Mouse (Mus musculus) forebrain, embryonic 16.5 days (tissue): Measurements from ENCODE around the gene Lrrc59. TPM values are rescaled to one million over a fixed set of nuclear protein-coding genes. Genes with fewer than 3 reads are reported as not detected.
"Not testable (repeated sequence)": the region's sequence is repeated elsewhere in the genome, so short reads cannot be mapped to it uniquely, and the experiment has no call there.

Experiments used
- ATAC-seq: fragments of 200-750 bp; cut with Nextera tagmentation; 2 replicates; pipeline ENCODE4 v1.8.0; 2017; ENCODE audit warnings: mild to moderate bottlenecking, moderate library complexity
- H3K27ac ChIP-seq: fragments of 300-500 bp; sonication (generic); 2 replicates; pipeline ENCODE4 v1.5.1; 2014; ENCODE audit warnings: low read length, control low read depth
- H3K27me3 ChIP-seq: fragments of 300-500 bp; sonication (generic); replicated peaks from 2 replicates; pipeline ENCODE4 v1.6.1; 2014; ENCODE audit warnings: low read length; ENCODE audit not compliant: control insufficient read depth, insufficient read depth
- H3K36me3 ChIP-seq: fragments of 300-500 bp; sonication (generic); 2 replicates; pipeline ENCODE4 v1.6.1; 2014; ENCODE audit not compliant: control insufficient read depth, insufficient read depth
- H3K4me1 ChIP-seq: fragments of 300-500 bp; sonication (generic); replicated peaks from 2 replicates; pipeline ENCODE4 v1.6.1; 2014; ENCODE audit warnings: low read length; ENCODE audit not compliant: control insufficient read depth, insufficient read depth
- H3K4me2 ChIP-seq: fragments of 300-500 bp; sonication (generic); 2 replicates; pipeline ENCODE4 v1.6.1; 2014; ENCODE audit warnings: mild to moderate bottlenecking, low read length, control low read depth
- H3K4me3 ChIP-seq: fragments of 300-500 bp; sonication (generic); replicated peaks from 2 replicates; pipeline ENCODE4 v1.5.1; 2014; ENCODE audit warnings: mild to moderate bottlenecking, low read length, control low read depth
- H3K9ac ChIP-seq: fragments of 300-500 bp; sonication (generic); replicated peaks from 2 replicates; pipeline ENCODE4 v1.6.1; 2014; ENCODE audit warnings: low read depth, low read length, control low read depth
- H3K9me3 ChIP-seq: fragments of 300-500 bp; sonication (generic); 2 replicates; pipeline ENCODE4 v1.6.1; 2016; ENCODE audit warnings: low read length; ENCODE audit not compliant: control insufficient read depth
- WGBS: fragments of 180-500 bp; shearing (Covaris S2); extraction: QIAGEN DNeasy Blood & Tissue Kit; methylation state at CpG from one replicate; pipeline ENCODE4 v1.1.7; 2014; 5-methylcytosine and 5-hydroxymethylcytosine counted together
- polyA plus RNA-seq: library from polyadenylated mRNA; unstranded; fragments of >200 nt; fragmentation: Nextera tagmentation; extraction: Ambion mirVana; gene quantifications from 2 replicates; pipeline ENCODE4 v1.2.1, GENCODE M21; 2015

Gene Lrrc59
- polyA plus RNA-seq, 1 experiment from 2014 or later, result 162 TPM

DNA sequence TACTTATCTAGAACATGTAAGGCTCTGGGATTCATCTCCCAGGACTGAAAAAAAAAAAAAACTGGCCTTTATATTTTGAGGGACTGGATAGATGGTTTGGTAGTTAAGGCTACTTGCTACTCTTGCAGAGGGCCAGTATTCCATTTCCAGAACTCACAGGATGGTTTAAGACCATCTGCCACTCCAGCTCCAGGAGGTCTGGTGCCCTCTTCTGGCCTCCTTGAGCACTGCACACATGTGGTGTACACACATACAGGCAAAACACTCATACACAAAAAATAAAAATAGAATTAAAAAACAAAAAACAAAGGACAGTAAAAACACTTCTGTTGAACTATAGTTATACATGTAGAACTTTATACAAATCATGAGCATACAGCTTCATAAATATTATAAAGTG is 51.1 kb downstream of the Lrrc59 start:
- H3K4me3 ChIP-seq, result no peak overlapping the region
- H3K27me3 ChIP-seq, result no peaks in the 10 kb centered on the region
- no peak overlapping the region for H3K9ac ChIP-seq
- no peak for ATAC-seq
- no peaks in the 10 kb centered on the region for H3K9me3 ChIP-seq
- H3K27ac ChIP-seq, result no peak overlapping the region
- peaks cover 17% of the 10 kb centered on the region for H3K4me1 ChIP-seq
- no peak overlapping the region for H3K4me2 ChIP-seq
- no peaks in the 10 kb centered on the region for H3K36me3 ChIP-seq

GRCm38 (mm10) chr11:94681640-94682039 is 52.1 kb downstream of the Lrrc59 start:
- Histone ChIP-seq H3K27ac (no peak overlapping the region), H3K36me3 (no peaks in the 10 kb centered on the region), H3K4me3 (no peak overlapping the region), H3K27me3 (no peaks in the 10 kb centered on the region), H3K9ac (no peak overlapping the region), H3K4me2 (no peak overlapping the region), H3K4me1 (peaks cover 7% of the 10 kb centered on the region), H3K9me3 (no peaks in the 10 kb centered on the region)
- WGBS, result 86% methylated on average over 4 of the region's 4 CpGs
- ATAC-seq, result no peak

- Histone ChIP-seq H3K4me1 (peaks cover 6% of the 10 kb centered on the region), H3K36me3 (no peaks in the 10 kb centered on the region), H3K4me3 (no peak overlapping the region), H3K27me3 (no peaks in the 10 kb centered on the region), H3K9ac (no peak overlapping the region), H3K4me2 (no peak overlapping the region), H3K27ac (no peak overlapping the region), H3K9me3 (no peaks in the 10 kb centered on the region)
- ATAC-seq, result no peak
- WGBS, result 90% methylated on average over 7 of the region's 7 CpGs
These were observed 52.9 kb downstream of the Lrrc59 start for GRCm38 (mm10) chr11:94682427-94682826.

DNA sequence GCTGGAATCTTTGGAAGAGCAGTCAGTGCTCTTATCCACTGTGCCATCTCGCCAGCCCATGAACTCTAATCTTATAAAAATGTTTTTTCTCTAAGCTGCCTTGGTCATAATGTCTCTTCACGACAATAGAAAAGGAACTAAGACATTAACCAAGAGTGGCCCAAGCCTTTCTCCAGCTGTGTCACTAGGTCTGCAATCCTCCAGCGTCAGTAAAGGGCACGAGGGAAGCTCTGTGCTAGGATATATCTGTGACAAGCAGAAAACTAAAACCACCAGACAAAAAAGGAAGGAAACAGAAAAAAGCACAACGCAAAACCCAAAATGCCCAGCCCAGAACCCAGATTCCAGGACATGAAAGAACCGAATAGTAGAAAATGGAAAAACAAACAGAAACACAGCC is 57.6 kb downstream of the Lrrc59 start:
- Histone ChIP-seq H3K36me3 (no peaks in the 10 kb centered on the region), H3K9me3 (no peaks in the 10 kb centered on the region), H3K9ac (no peak overlapping the region), H3K4me2 (no peak overlapping the region), H3K4me3 (no peak overlapping the region), H3K4me1 (no peaks in the 10 kb centered on the region), H3K27ac (no peak overlapping the region), H3K27me3 (no peaks in the 10 kb centered on the region)
- 84% methylated on average over 6 of the region's 6 CpGs for WGBS
- no peak for ATAC-seq

DNA sequence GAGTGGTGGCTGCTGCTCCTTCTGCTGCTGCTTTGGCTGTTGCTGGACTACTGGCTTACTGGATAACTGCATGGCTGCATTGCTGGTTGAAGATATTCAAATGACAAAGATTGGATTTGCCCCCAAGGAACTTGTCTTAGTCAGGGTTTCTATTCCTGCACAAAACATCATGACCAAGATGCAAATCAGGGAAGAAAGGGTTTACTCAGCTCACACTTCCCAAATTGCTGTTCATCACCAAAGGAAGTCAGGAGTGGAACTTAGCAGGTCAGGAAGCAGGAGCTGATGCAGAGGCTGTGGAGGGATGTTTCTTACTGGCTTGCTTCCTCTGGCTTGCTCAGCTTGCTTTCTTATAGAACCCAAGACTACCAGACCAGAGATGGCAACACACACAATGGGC is 62.9 kb downstream of the Lrrc59 start:
- not testable (repeated sequence) for ATAC-seq, H3K27ac ChIP-seq, H3K36me3 ChIP-seq, H3K9me3 ChIP-seq, H3K4me1 ChIP-seq, H3K9ac ChIP-seq, H3K4me2 ChIP-seq, H3K4me3 ChIP-seq, H3K27me3 ChIP-seq

Other genes starting within 250 kb of the Lrrc59 start
- 0.18 and 0.55 TPM in 2 replicates for gene Abcc3, start 236.8 kb upstream of the Lrrc59 start, polyA plus RNA-seq
- gene Cacna1g, start 155.6 kb upstream of the Lrrc59 start, polyA plus RNA-seq, result 5.4 and 12.1 TPM in 2 replicates
- gene Spata20, start 143.6 kb upstream of the Lrrc59 start, polyA plus RNA-seq, result 0.38 and 0.48 TPM in 2 replicates
- 0.26 and 0.35 TPM in 2 replicates for gene Epn3, start 129.8 kb upstream of the Lrrc59 start, polyA plus RNA-seq
- gene Mycbpap, start 108.0 kb upstream of the Lrrc59 start, polyA plus RNA-seq, result 1.9 and 2.6 TPM in 2 replicates
- gene Rsad1, start 80.5 kb upstream of the Lrrc59 start, polyA plus RNA-seq, result 6.6 and 6.7 TPM in 2 replicates
- gene Chad, start 64.7 kb upstream of the Lrrc59 start, polyA plus RNA-seq, result 0.24 and 0.52 TPM in 2 replicates
- 0.98 and 1.2 TPM in 2 replicates for gene Acsf2, start 27.9 kb upstream of the Lrrc59 start, polyA plus RNA-seq
- 103 and 114 TPM in 2 replicates for gene Mrpl27, start 24.0 kb downstream of the Lrrc59 start, polyA plus RNA-seq
- gene Eme1, start 24.2 kb downstream of the Lrrc59 start, polyA plus RNA-seq, result 8.2 and 8.9 TPM in 2 replicates
- gene Xylt2, start 47.7 kb downstream of the Lrrc59 start, polyA plus RNA-seq, result 8.1 and 8.2 TPM in 2 replicates
- gene Gm11541, start 74.7 kb downstream of the Lrrc59 start, polyA plus RNA-seq, result not detected in 2 replicates
- gene Cdc34b, start 112.0 kb downstream of the Lrrc59 start, polyA plus RNA-seq, result not detected in 2 replicates
- gene Tmem92, start 152.9 kb downstream of the Lrrc59 start, polyA plus RNA-seq, result not detected in 2 replicates